Comparison of ENCODE assay signal across 9 mouse cellular contexts in genomic region chr12:112660576-112661326, GRCm38 (mm10). TPM values are rescaled to one million over a fixed set of nuclear protein-coding genes. Genes with fewer than 3 reads are reported as not detected.
DNase-seq lines count a peak whose midpoint lies in the region; ATAC-seq and TF ChIP-seq lines count a peak whose summit lies in the region.
"Had no signal": no experiment of that assay in that cellular context is flagged by ENCODE, and none has a peak within 500 bp of the region (broad histone marks: within the 10 kb centered on the region; RNA-seq: fewer than 3 reads in every experiment).

No protein-coding gene starts in this region.

- TF ChIP-seq POLR2A in brain, embryonic 14.5 days (IDR thresholded peaks at IDR 0.05; ENCODE audit: borderline replicate concordance, extremely low read depth, insufficient read depth, insufficient read length, poor library complexity, severe bottlenecking) = no peak

- TF ChIP-seq EP300 in heart, postnatal 0 days (IDR thresholded peaks at IDR 0.05; ENCODE audit: low read depth) = no peak

- intact Hi-C loops in heart, postnatal 10 days (cut with DNase I) = no loop called here

- peaks cover 80% of the 10 kb centered on the region for H3K36me3 ChIP-seq in heart, postnatal 0 days (replicated peaks; ENCODE audit: control insufficient read depth, insufficient read depth, low read length)
- H3K36me3 ChIP-seq in forebrain, embryonic 15.5 days = peaks cover 47% of the 10 kb centered on the region

- no peak overlapping the region for H3K4me3 ChIP-seq in heart, postnatal 0 days (ENCODE audit: low read depth, low read length)
- no peak overlapping the region for H3K4me3 ChIP-seq in forebrain, embryonic 15.5 days

- peak overlapping the region; percentile 62 for H3K27ac ChIP-seq in heart, postnatal 0 days (ENCODE audit: low read depth)
- peak overlapping the region; percentile 59 for H3K27ac ChIP-seq in forebrain, embryonic 15.5 days (replicated peaks)

- peak; percentile 54 for ATAC-seq in heart, postnatal 0 days (ENCODE audit: insufficient read depth, low read depth)
- peak; percentile 30 for ATAC-seq in forebrain, embryonic 15.5 days (replicated peaks)

- H3K4me1 ChIP-seq in heart, postnatal 0 days (ENCODE audit: control insufficient read depth, insufficient read depth) = peaks cover 25% of the 10 kb centered on the region
- H3K4me1 ChIP-seq in forebrain, embryonic 15.5 days = peaks cover 57% of the 10 kb centered on the region

- no peak for TF ChIP-seq CTCF in heart, postnatal 0 days (IDR thresholded peaks at IDR 0.05; ENCODE audit: low read depth)
- TF ChIP-seq CTCF in brain, embryonic 14.5 days (IDR thresholded peaks at IDR 0.05; ENCODE audit: borderline replicate concordance, extremely low read depth, insufficient read depth, insufficient read length) = no peak

- peak overlapping the region; percentile 25; the same call in 1 of the 2 replicates for H3K9ac ChIP-seq in heart, postnatal 0 days (replicated peaks; ENCODE audit: low read depth, low read length)
- H3K9ac ChIP-seq in forebrain, embryonic 15.5 days (replicated peaks) = no peak overlapping the region

- H3K27me3 ChIP-seq in heart, postnatal 0 days (ENCODE audit: control insufficient read depth, insufficient read depth, low read length) = no peaks in the 10 kb centered on the region
- H3K27me3 ChIP-seq in forebrain, embryonic 15.5 days = no peaks in the 10 kb centered on the region
- H3K27me3 ChIP-seq: CH12.LX had no signal

- DNase-seq in heart, postnatal 0 days (ENCODE audit: low spot score) = no peak
- DNase-seq in heart, postnatal 10 days = no peak
- peak; percentile 96 for DNase-seq in brain, embryonic 14.5 days (ENCODE audit: low read depth)
- DNase-seq in lung, postnatal 10 days = peak; percentile 86
- DNase-seq in spleen, postnatal 10 days (ENCODE audit: low spot score in 2 of 2) = no peak
- no peak for DNase-seq in thymus, postnatal 4 days
- no peak for DNase-seq in adrenal gland, postnatal 25 days

- H3K9me3 ChIP-seq in heart, postnatal 0 days (replicated peaks; ENCODE audit: control insufficient read depth, low read length) = no peaks in the 10 kb centered on the region
- H3K9me3 ChIP-seq in forebrain, embryonic 15.5 days = no peaks in the 10 kb centered on the region

- WGBS in heart, postnatal 0 days = 21% methylated on average over 5 of the region's 5 CpGs
- WGBS in forebrain, embryonic 15.5 days = 18% methylated on average over 5 of the region's 5 CpGs

- no peak overlapping the region for H3K4me2 ChIP-seq in heart, postnatal 0 days (ENCODE audit: low read depth, low read length)
- H3K4me2 ChIP-seq in forebrain, embryonic 15.5 days (replicated peaks) = 0 out of 2 replicates have a peak overlapping the region, but pooled peaks have one; percentile 6

RNA-seq across cellular contexts. Expression of gene Akt1, which starts 13.9 kb away (rescaled TPM):
- 206 and 234 TPM in 2 replicates for total RNA-seq in heart, postnatal 0 days (2014; rRNA removed; ENCODE audit: low replicate concordance)
- polyA plus RNA-seq in heart, postnatal 0 days (2015; fragmentation: Nextera tagmentation; extraction: Ambion mirVana) = 60.6 and 70.9 TPM in 2 replicates
- total RNA-seq in heart, postnatal 10 days (2021) = 100 to 1,000 TPM; 346 to 355 TPM
- 303 and 319 TPM in 2 replicates for polyA plus RNA-seq in brain, embryonic 14.5 days (2012; rRNA removed)
- 79.1 and 147 TPM in 2 replicates for polyA plus RNA-seq in forebrain, embryonic 15.5 days (2015; fragmentation: Nextera tagmentation; extraction: Ambion mirVana)
- 395 and 413 TPM in 2 replicates for total RNA-seq in adrenal gland, postnatal 25 days (2021)

RNA-seq across cellular contexts. Expression of gene Siva1, which starts 16.3 kb away (rescaled TPM):
- 92.0 and 107 TPM in 2 replicates for total RNA-seq in heart, postnatal 0 days (2014; rRNA removed; ENCODE audit: low replicate concordance)
- polyA plus RNA-seq in heart, postnatal 0 days (2015; fragmentation: Nextera tagmentation; extraction: Ambion mirVana) = 62.2 and 71.1 TPM in 2 replicates
- 10 to 100 TPM; 26.4 to 31.4 TPM for total RNA-seq in heart, postnatal 10 days (2021)
- polyA plus RNA-seq in brain, embryonic 14.5 days (2012; rRNA removed) = 57.4 and 98.6 TPM in 2 replicates
- 77.2 and 91.2 TPM in 2 replicates for polyA plus RNA-seq in forebrain, embryonic 15.5 days (2015; fragmentation: Nextera tagmentation; extraction: Ambion mirVana)
- total RNA-seq in adrenal gland, postnatal 25 days (2021) = 34.8 and 46.0 TPM in 2 replicates

RNA-seq across cellular contexts. Expression of gene Zbtb42, which starts 17.9 kb away (rescaled TPM):
- total RNA-seq in heart, postnatal 0 days (2014; rRNA removed; ENCODE audit: low replicate concordance) = 3.2 and 18.3 TPM in 2 replicates
- 4.6 TPM in 2 replicates for polyA plus RNA-seq in heart, postnatal 0 days (2015; fragmentation: Nextera tagmentation; extraction: Ambion mirVana)
- 1 to 10 TPM; 7.7 to 8.5 TPM for total RNA-seq in heart, postnatal 10 days (2021)
- polyA plus RNA-seq in brain, embryonic 14.5 days (2012; rRNA removed) = 2.6 and 5.0 TPM in 2 replicates
- 0.98 TPM in 2 replicates for polyA plus RNA-seq in forebrain, embryonic 15.5 days (2015; fragmentation: Nextera tagmentation; extraction: Ambion mirVana)
- total RNA-seq in adrenal gland, postnatal 25 days (2021) = 7.9 and 12.8 TPM in 2 replicates

RNA-seq across cellular contexts. Expression of gene Adssl1, which starts 40.9 kb away (rescaled TPM):
- 86.8 and 106 TPM in 2 replicates for total RNA-seq in heart, postnatal 0 days (2014; rRNA removed; ENCODE audit: low replicate concordance)
- polyA plus RNA-seq in heart, postnatal 0 days (2015; fragmentation: Nextera tagmentation; extraction: Ambion mirVana) = 159 and 176 TPM in 2 replicates
- total RNA-seq in heart, postnatal 10 days (2021) = 100 to 1,000 TPM; 129 to 136 TPM
- 2.3 and 4.4 TPM in 2 replicates for polyA plus RNA-seq in brain, embryonic 14.5 days (2012; rRNA removed)
- polyA plus RNA-seq in forebrain, embryonic 15.5 days (2015; fragmentation: Nextera tagmentation; extraction: Ambion mirVana) = 2.0 and 2.2 TPM in 2 replicates
- total RNA-seq in adrenal gland, postnatal 25 days (2021) = 17.8 and 21.0 TPM in 2 replicates

RNA-seq across cellular contexts. Expression of gene Cep170b, which starts 59.5 kb away (rescaled TPM):
- 10.1 and 17.6 TPM in 2 replicates for total RNA-seq in heart, postnatal 0 days (2014; rRNA removed; ENCODE audit: low replicate concordance)
- 1.8 and 2.4 TPM in 2 replicates for polyA plus RNA-seq in heart, postnatal 0 days (2015; fragmentation: Nextera tagmentation; extraction: Ambion mirVana)
- total RNA-seq in heart, postnatal 10 days (2021) = 10 to 100 TPM; 11.3 to 11.9 TPM
- polyA plus RNA-seq in brain, embryonic 14.5 days (2012; rRNA removed) = 48.8 and 82.9 TPM in 2 replicates
- polyA plus RNA-seq in forebrain, embryonic 15.5 days (2015; fragmentation: Nextera tagmentation; extraction: Ambion mirVana) = 24.0 and 27.0 TPM in 2 replicates
- total RNA-seq in adrenal gland, postnatal 25 days (2021) = 42.4 and 58.1 TPM in 2 replicates

Comparison
In these comparisons a context has a peak if more than half of its experiments do, and no peak if none do; other contexts are left out.
1. DNase-seq: peak in brain, embryonic 14.5 days (single experiment) and lung, postnatal 10 days (single experiment); none in heart, postnatal 0 days (single experiment), heart, postnatal 10 days (0 of 2), spleen, postnatal 10 days (0 of 2), thymus, postnatal 4 days (single experiment) and adrenal gland, postnatal 25 days (single experiment).